Mouse (Mus musculus) macrophage (primary cell): ENCODE data around the gene Mgat5. TPM values are rescaled to one million over a fixed set of nuclear protein-coding genes. Genes with fewer than 3 reads are reported as not detected.

Experiments used
- H3K27ac ChIP-seq: fragments of 350-480 bp; formaldehyde crosslinking; 2 replicates; pipeline ENCODE4 v1.9.0; 2021
- H3K36me3 ChIP-seq: fragments of 350-480 bp; formaldehyde crosslinking; 2 replicates; pipeline ENCODE4 v1.9.0; 2021; ENCODE audit errors: inconsistent target
- H3K4me3 ChIP-seq: fragments of 350-480 bp; formaldehyde crosslinking; 2 replicates; pipeline ENCODE4 v1.9.0; 2021; ENCODE audit errors: inconsistent target
- H3K79me2 ChIP-seq: fragments of 350-480 bp; formaldehyde crosslinking; 2 replicates; pipeline ENCODE4 v1.9.0; 2021; ENCODE audit errors: inconsistent target
- WGBS: methylation state at CpG from one replicate; pipeline ENCODE4 v1.1.7; 2026; ENCODE audit warnings: inconsistent platforms; ENCODE audit not compliant: missing documents; 5-methylcytosine and 5-hydroxymethylcytosine counted together
- polyA plus RNA-seq: library from polyadenylated mRNA; stranded (reverse); fragments of 250-400 nt; gene quantifications from 3 replicates; pipeline ENCODE4 v1.2.4, GENCODE M21; 2018; ENCODE audit warnings: inconsistent platforms

The Mgat5 gene
- polyA plus RNA-seq, 1 experiment from 2014 or later: 29.7 TPM

DNA sequence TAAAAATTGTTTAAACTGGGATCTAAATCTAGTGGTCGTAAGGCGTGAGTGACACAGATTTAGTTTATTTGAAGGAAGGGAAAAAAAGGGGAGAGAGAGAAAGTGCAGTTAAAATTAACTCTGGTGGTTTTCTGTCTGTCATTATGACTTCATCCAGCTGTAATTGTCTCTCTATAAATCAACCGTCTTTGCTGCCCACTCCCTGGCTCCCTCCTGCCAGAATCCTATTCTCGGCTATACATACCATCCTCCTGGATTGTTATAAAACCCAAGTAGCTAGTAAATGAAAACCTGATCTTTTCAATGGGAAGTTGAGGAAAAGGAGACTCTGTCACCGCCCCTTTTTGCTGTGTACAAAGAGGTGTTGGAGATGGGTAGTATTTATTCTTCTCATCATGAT is 88.5 kb downstream of the Mgat5 start:
- Histone ChIP-seq H3K79me2 (peaks cover 98% of the 10 kb centered on the region), H3K27ac (no peak overlapping the region), H3K36me3 (no peaks in the 10 kb centered on the region), H3K4me3 (no peak overlapping the region)
- WGBS: 83% methylated on average over 5 of the region's 5 CpGs

DNA sequence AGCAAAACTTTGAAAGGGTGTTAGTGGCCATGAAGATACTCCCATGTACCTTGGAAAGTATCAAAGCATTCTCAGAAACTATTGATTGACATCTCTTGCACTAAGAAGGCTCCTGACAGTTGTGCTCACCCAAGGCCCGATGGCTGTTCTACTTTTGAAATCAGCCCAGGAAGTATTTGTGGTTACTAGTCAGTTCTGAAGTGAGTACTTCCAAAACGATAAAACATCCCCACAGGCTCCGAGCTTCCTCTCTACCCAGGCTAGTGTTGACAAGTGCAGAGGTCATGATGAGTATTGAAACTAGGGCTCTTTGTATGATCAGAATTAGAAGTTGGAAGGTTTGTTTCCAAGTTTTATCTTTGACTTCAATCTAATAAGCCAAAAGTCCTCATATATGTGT is 92.0 kb downstream of the Mgat5 start:
- no peak overlapping the region for H3K4me3 ChIP-seq
- 0% methylated on average over 3 of the region's 3 CpGs for WGBS
- peaks cover 98% of the 10 kb centered on the region for H3K79me2 ChIP-seq
- H3K27ac ChIP-seq: no peak overlapping the region
- no peaks in the 10 kb centered on the region for H3K36me3 ChIP-seq

DNA sequence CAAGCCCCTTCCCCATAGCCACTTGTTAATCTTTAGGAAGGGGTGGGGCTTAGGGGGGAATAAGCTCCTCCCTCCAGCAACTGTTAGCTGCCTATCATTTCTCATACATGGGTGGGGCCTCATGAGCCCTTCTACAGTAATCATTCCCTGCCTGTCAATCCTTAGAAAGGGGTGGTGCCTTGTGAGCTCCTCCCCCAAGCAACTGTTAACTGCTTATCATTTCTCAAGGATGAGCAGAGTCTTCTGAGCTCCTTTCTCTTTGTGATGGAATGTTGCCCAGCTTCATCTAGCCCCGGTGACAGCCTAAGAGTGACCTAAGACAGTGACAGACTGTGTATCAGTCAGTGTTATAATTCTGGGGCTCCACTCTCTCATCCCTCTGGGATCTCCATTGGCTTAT is 95.0 kb downstream of the Mgat5 start:
- no peak overlapping the region for H3K27ac ChIP-seq
- H3K36me3 ChIP-seq: no peaks in the 10 kb centered on the region
- peaks cover 98% of the 10 kb centered on the region for H3K79me2 ChIP-seq
- WGBS: 95% methylated on average over 1 of the region's 1 CpGs
- no peak overlapping the region for H3K4me3 ChIP-seq

DNA sequence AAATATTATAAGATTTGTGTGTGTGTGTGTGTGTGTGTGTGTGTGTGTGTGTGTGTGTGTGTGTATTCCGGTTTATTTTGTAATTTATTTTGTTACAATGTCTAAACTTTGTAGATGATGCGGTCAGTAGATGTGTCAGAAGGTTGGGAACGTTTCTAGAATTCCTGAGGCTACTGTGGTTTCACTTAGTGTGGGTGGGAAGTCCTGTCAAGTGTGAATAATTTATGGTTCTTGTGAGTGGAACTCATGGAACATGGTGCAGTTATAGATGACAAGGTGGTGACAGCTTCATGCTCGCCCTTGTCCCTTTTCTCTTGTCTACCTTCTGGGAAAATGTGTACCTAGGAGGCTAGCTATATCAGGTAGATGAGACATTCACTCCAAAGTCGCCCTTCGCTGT is 96.2 kb downstream of the Mgat5 start:
- H3K36me3 ChIP-seq: no peaks in the 10 kb centered on the region
- H3K79me2 ChIP-seq: peaks cover 98% of the 10 kb centered on the region
- WGBS: 82% methylated on average over 5 of the region's 6 CpGs
- no peak overlapping the region for H3K4me3 ChIP-seq
- no peak overlapping the region for H3K27ac ChIP-seq

DNA sequence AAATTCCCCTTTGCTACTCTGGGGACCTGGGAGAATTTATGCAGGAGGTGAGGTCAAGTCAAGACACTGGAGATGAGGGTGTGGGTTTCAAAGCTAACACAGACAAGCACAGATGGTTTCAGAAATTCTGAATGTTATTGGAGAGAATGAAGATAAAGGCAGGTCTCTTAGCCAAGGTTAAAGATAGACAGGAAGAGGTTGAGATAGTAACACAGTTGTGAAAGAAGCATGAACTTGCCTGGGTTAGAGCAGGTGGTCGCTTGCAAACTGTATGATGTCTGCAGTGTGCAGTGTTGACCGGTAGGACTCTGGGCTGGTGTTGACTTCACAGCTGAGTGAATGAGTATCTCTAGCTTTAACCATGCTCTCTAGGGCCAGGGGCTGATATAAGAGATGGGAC is 97.8 kb downstream of the Mgat5 start:
- 71% methylated on average over 2 of the region's 2 CpGs for WGBS
- Histone ChIP-seq H3K4me3 (no peak overlapping the region), H3K79me2 (peaks cover 100% of the 10 kb centered on the region), H3K36me3 (peaks cover 12% of the 10 kb centered on the region; the same call in 1 of the 2 replicates), H3K27ac (no peak overlapping the region)

DNA sequence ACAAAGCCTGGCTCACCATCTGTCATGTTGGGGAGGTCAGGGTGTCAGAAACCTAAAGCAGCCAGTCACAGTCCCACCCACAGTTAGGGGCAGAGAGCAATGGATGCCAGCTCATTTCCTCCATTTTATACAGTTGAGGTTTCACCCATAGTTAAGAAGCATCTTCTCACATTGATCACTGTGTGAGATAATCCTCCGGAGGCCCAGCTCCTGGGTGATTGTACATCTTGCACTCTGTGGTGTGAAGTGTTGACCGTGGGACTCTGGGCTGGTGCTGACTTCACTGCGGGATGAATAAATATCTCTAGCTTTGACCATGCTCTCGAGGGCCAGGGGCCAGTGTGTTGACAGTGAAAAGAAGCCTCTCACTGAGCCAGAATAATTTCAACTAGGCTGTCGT is 99.0 kb downstream of the Mgat5 start:
- peaks cover 100% of the 10 kb centered on the region for H3K79me2 ChIP-seq
- 86% methylated on average over 5 of the region's 5 CpGs for WGBS
- no peak overlapping the region for H3K4me3 ChIP-seq
- peaks cover 12% of the 10 kb centered on the region; the same call in 1 of the 2 replicates for H3K36me3 ChIP-seq
- no peak overlapping the region for H3K27ac ChIP-seq

DNA sequence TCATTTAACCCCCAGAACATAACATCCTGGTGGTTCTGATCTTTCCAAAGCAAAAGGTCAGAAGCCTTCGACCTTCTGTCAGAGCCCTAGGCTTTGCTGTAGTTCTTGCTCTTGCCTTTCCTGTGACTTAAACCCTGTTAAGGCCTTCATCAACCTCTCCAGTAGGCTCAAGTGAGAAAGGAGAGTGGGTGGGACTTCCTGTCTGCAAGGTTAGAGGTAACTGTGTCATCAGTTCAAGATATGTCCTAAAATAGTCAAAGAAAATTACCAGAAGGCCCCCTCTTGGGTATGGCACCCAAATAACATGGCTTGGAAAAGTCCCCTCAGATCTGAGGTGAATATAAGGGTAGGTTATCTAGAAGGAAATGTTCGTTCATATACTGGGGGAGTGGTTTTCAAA is 99.5 kb downstream of the Mgat5 start:
- H3K36me3 ChIP-seq: peaks cover 12% of the 10 kb centered on the region; the same call in 1 of the 2 replicates

DNA sequence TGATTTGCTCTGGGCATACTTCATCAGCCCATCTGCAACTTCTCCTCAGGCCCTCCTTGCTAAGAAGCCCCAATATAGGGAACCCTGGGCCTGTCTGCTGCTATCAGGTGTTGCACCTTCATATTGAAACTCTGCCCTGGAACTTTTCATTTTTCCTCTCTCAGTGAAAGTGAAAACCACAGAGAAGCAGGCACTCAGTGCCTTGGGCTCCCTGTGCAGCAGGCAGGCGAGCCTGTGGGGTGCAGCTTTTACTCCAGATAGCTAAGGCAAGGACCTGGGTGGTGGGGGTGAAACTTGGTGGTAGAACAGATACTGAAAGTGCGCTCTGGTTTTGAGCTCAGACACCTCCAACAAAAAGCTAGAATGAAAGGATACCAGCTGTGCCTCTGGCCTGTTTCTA is 100.8 kb downstream of the Mgat5 start:
- Histone ChIP-seq H3K79me2 (peaks cover 100% of the 10 kb centered on the region), H3K27ac (no peak overlapping the region), H3K4me3 (no peak overlapping the region), H3K36me3 (peaks cover 12% of the 10 kb centered on the region; the same call in 1 of the 2 replicates)
- WGBS: 95% methylated on average over 2 of the region's 2 CpGs

More for the DNA sequence above, 99.5 kb downstream of the Mgat5 start:
- Histone ChIP-seq H3K4me3 (no peak overlapping the region), H3K27ac (no peak overlapping the region), H3K79me2 (peaks cover 100% of the 10 kb centered on the region)
- 96% methylated on average over 2 of the region's 2 CpGs for WGBS

DNA sequence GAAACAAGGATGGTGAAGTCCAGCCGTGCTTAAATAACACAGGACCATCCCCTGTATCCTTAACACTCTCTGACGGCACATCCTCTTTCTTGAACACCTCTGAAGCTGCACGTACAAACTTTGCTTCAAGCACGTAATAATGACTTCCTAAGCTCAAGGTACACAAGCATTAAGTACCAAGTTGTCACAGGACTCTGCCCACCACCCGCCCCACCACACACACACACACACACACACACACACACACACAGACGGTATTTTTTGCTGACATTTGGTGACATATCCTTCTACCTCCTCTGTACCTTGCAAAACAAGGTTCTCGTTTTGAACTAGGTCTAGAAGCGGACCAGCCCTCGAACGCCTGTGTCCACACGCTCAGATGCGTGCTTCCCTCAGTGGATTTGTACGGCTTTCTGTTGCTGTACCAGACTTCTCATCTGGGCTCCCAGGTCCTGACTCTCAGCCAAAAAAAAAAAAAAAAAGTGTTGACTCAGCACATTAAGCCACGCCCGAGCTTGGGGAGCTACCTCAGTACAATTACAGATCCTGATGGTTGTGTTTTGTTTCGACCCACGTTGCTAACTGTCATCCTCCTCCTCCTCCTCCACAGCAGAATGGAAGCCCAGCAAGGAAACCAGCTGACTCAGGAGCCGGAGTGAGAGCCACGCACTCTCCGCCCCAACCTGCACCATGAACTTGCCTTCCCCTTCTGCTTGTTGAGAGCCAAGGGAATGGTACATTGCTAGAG is 101.4 kb downstream of the Mgat5 start:
- Histone ChIP-seq H3K36me3 (peaks cover 12% of the 10 kb centered on the region; the same call in 1 of the 2 replicates), H3K27ac (no peak overlapping the region), H3K4me3 (no peak overlapping the region), H3K79me2 (peaks cover 100% of the 10 kb centered on the region)
- 56% methylated on average over 19 of the region's 20 CpGs for WGBS

DNA sequence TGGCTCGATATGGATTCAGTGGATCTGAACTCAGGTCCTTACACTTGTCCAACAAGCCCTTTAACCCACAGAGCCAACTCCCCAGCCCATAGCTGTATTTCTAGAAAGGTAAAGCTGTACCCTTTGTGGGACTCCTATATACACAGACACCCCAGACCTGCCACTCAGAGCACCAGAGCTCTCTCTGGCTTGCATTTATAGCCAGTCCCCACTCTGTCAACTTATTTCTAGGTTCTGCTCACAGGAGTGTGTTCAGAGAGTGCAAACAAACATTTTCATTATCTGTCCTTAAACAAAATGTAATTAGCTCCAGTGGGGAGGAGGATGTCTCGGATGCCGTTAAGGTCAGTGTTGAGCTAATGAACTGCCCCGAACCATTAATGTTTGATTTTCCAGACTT is 102.5 kb downstream of the Mgat5 start:
- H3K4me3 ChIP-seq: no peak overlapping the region
- H3K79me2 ChIP-seq: peaks cover 100% of the 10 kb centered on the region
- WGBS: 97% methylated on average over 4 of the region's 4 CpGs
- H3K36me3 ChIP-seq: peaks cover 12% of the 10 kb centered on the region; the same call in 1 of the 2 replicates
- no peak overlapping the region for H3K27ac ChIP-seq

DNA sequence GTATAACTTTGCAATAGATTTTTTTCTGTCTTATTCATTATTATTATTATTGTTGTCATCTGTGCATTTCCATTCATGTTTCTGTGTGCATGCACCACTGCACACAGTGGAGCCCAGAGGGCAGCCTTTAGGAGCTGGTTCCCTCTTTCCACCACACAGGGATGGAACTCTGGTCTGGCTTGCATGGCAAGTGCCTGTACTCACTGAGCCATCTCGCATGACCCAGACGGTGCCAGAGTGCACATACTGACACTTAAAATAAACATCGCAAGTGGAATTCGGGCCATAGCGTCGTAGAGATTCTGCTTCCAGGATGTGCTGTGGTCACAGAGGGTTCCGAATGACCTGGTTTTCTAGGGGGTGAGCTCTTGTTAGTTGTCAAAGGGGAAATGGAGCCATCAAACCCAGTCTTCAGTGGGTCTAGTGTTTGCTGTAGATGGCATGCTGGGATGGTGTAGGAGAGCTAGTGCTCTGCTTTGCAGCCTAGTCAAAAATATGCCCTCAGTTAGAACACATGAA is 103.5 kb downstream of the Mgat5 start:
- H3K79me2 ChIP-seq: peaks cover 100% of the 10 kb centered on the region; the same call in 1 of the 2 replicates
- no peak overlapping the region for H3K4me3 ChIP-seq
- H3K27ac ChIP-seq: no peak overlapping the region
- 54% methylated on average over 7 of the region's 7 CpGs for WGBS
- peaks cover 12% of the 10 kb centered on the region; the same call in 1 of the 2 replicates for H3K36me3 ChIP-seq

DNA sequence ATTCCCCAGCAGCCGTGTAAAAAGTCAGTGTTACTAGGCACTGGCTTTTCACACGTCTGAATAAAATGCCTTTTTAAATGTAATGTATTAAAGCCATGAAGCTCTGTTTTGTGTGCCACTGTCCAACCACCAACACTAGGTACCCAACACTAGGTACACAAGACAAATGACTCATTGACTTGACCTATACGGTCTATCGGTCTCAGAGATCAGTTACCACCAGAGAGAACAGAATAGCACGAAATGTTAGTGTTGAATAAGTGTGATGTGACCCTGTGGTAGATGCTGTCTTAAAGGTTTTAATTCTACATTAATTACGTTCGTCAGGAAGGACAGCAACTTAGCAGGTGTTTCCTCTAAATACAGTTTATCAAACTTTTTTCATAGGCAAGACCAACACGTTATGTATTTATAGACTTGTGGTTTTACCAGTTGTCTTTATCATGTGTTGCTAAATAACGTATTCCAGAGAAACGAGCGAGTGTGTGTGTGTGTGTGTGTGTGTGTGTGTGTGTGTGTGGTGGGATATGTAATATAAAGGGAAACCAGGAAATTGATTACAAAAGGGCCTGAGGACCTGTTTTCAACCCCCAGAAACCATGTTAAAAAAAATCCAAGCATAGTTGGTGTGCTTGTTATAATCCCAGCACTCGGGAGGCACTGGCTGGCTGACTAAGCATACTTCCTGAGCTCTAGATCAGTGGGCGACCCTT is 104.3 kb downstream of the Mgat5 start:
- Histone ChIP-seq H3K4me3 (no peak overlapping the region), H3K36me3 (peaks cover 12% of the 10 kb centered on the region; the same call in 1 of the 2 replicates), H3K27ac (no peak overlapping the region), H3K79me2 (peaks cover 100% of the 10 kb centered on the region; the same call in 1 of the 2 replicates)
- 53% methylated on average over 13 of the region's 13 CpGs for WGBS

DNA sequence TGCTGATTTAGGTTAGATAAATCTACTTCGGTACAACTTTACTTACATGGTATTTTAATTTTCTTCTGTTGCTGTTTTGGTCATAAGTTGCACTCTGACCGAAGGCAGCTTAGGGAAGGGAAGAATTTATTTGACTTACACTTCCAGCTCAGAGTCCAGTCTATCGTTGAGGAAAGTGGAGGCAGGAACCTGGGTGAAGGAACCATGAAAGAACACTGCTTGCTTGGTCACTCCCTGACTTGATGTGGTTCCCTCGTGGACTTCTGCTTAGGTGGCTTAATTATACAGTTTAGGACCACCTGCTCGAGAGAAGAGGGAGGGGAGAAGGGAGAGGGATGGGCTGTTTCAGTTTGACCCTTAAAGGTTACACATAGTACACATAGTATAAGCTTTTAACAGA is 105.2 kb downstream of the Mgat5 start:
- WGBS: 49% methylated on average over 5 of the region's 5 CpGs
- H3K4me3 ChIP-seq: no peak overlapping the region
- peaks cover 100% of the 10 kb centered on the region; the same call in 1 of the 2 replicates for H3K79me2 ChIP-seq
- H3K27ac ChIP-seq: no peak overlapping the region
- H3K36me3 ChIP-seq: peaks cover 12% of the 10 kb centered on the region; the same call in 1 of the 2 replicates

DNA sequence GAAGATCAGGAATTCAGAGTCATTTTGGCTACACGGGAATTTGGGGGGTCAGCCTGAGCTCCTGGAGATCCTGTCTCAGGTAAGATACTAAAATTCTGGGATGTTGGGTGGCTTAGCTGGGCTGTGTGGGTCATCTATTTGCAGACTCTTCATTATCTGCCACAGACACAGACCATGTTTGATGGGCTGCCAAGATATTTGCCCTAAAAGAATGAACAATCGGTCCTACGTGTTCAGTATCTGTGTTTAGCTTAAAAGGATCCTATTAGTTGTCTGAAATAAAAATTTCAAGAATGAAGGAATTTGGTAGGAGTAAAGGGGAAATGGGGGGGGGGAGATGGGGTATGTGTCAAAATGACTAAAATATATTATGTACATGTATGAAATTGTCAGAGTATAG is 105.9 kb downstream of the Mgat5 start:
- 91% methylated on average over 3 of the region's 3 CpGs for WGBS
- no peak overlapping the region for H3K27ac ChIP-seq
- H3K79me2 ChIP-seq: peaks cover 100% of the 10 kb centered on the region; the same call in 1 of the 2 replicates
- H3K36me3 ChIP-seq: peaks cover 12% of the 10 kb centered on the region; the same call in 1 of the 2 replicates
- no peak overlapping the region for H3K4me3 ChIP-seq
